Mouse (Mus musculus) hindbrain, postnatal 0 days (tissue): Measurements from ENCODE around the gene Slc30a4. TPM values are rescaled to one million over a fixed set of nuclear protein-coding genes. Genes with fewer than 3 reads are reported as not detected.
A peak's percentile ranks its signal among the peaks of the same experiment; 100 is the strongest.

Experiments
- ATAC-seq: fragments of 200-750 bp; cut with Nextera tagmentation; 2 replicates; pipeline ENCODE4 v1.8.0; 2017; ENCODE audit warnings: mild to moderate bottlenecking, moderate TSS enrichment, moderate library complexity
- DNase-seq: peaks from one replicate; pipeline ENCODE4 v3.0.0-alpha.2; 2015; ENCODE audit warnings: low spot score
- H3K27ac ChIP-seq: fragments of 300-500 bp; sonication (generic); 2 replicates; pipeline ENCODE4 v1.5.1; 2014; ENCODE audit warnings: mild to moderate bottlenecking
- H3K27me3 ChIP-seq: fragments of 300-500 bp; sonication (generic); 2 replicates; pipeline ENCODE4 v1.6.1; 2014; ENCODE audit warnings: low read length, mixed read lengths; ENCODE audit not compliant: insufficient read depth
- H3K36me3 ChIP-seq: fragments of 300-500 bp; sonication (generic); 2 replicates; pipeline ENCODE4 v1.6.1; 2014; ENCODE audit warnings: low read length, mixed read lengths; ENCODE audit not compliant: insufficient read depth
- H3K4me1 ChIP-seq: fragments of 300-500 bp; sonication (generic); 2 replicates; pipeline ENCODE4 v1.6.1; 2014; ENCODE audit warnings: antibody characterized with exemption, low read length, mixed read lengths; ENCODE audit not compliant: insufficient read depth
- H3K4me2 ChIP-seq: fragments of 300-500 bp; sonication (generic); 2 replicates; pipeline ENCODE4 v1.6.1; 2014; ENCODE audit warnings: low read depth, mild to moderate bottlenecking, low read length, moderate library complexity, mixed read lengths
- H3K4me3 ChIP-seq: fragments of 300-500 bp; sonication (generic); 2 replicates; pipeline ENCODE4 v1.5.1; 2014; ENCODE audit warnings: low read length
- H3K9ac ChIP-seq: fragments of 300-500 bp; sonication (generic); replicated peaks from 2 replicates; pipeline ENCODE4 v1.6.1; 2014; ENCODE audit warnings: mild to moderate bottlenecking, low read length, moderate library complexity, mixed read lengths
- H3K9me3 ChIP-seq: fragments of 300-500 bp; sonication (generic); 2 replicates; pipeline ENCODE4 v1.6.1; 2016; ENCODE audit warnings: low read length, mixed read lengths
- CTCF ChIP-seq: IDR thresholded peaks from 2 replicates; pipeline ENCODE4 v1.5.1; 2016; ENCODE audit warnings: antibody characterized with exemption, control low read depth, low read depth
- WGBS: fragments of 180-500 bp; shearing (Covaris S2); extraction: QIAGEN DNeasy Blood & Tissue Kit; methylation state at CpG from one replicate; pipeline ENCODE4 v1.1.7; 2014; 5-methylcytosine and 5-hydroxymethylcytosine counted together
- polyA plus RNA-seq: library from polyadenylated mRNA; unstranded; fragments of >200 nt; fragmentation: Nextera tagmentation; extraction: Ambion mirVana; gene quantifications from 2 replicates; pipeline ENCODE4 v1.2.1, GENCODE M21; 2015
- total RNA-seq: library from RNA; depleted of rRNA; stranded (reverse); fragments of >200 nt; gene quantifications from 2 replicates; pipeline ENCODE4 v1.2.3, GENCODE M21; 2014; rRNA removed

Gene Slc30a4
- total RNA-seq (32.0 and 37.6 TPM in 2 replicates), polyA plus RNA-seq (6.3 and 6.6 TPM in 2 replicates)

DNA sequence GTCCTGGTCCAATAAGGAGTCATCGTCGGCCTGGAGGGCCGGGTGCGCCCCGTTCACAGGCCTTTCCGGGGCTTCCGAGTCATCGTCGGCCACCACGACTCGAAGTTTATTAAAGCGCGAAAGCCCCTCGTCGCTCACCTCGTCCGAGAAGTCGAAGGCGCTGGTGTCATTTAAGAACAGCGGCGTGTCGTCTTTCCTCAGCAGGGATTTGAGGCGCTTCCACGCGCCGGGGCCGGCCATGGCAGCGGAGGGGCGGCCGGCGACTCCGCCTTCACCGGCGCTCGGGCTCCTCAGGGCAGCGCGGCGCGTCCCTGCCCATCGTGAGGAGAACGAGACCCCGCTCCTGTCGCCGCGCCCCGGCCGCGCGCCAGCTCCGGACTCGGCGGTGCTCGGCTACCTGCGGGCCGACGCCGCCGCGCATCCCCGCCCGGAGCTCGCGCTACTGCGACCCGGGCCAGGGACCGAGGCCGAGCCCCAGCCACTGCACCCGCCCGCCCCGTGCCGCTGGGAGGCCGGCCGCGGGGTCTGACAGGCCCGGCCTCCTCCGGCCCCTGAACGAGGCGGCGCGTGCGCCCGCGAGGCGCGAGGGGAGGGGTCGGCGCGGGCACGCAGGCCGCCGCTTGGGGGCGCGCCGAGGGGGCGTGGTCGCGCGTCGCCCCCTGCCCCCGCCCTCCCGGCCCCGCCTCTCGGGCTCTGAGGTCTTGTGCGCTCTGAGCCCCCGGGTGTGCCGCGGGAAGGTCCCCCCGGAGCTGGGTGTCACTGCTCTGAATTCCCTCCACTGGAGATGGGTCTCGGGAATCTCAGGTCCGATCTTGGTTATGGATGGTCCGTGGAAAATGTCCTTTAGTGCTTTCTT, at the start of gene Slc30a4:
TSS of gene Slc30a4 (minus strand) at position 483 of the 856 bp plus-strand sequence.
- no peak for TF ChIP-seq CTCF
- DNase-seq (peak; percentile 94), ATAC-seq (peak; percentile 98)
- Histone ChIP-seq H3K27me3 (no peaks in the 10 kb centered on the region), H3K9ac (peak within 1 kb of the TSS; percentile 83), H3K4me3 (peak within 1 kb of the TSS; percentile 81), H3K9me3 (no peaks in the 10 kb centered on the region), H3K36me3 (no peaks in the 10 kb centered on the region), H3K27ac (peak within 1 kb of the TSS; percentile 82), H3K4me1 (peaks cover 16% of the 10 kb centered on the region), H3K4me2 (peak within 1 kb of the TSS; percentile 95)
- under 1% methylated on average over 100 of the region's 111 CpGs for WGBS

DNA sequence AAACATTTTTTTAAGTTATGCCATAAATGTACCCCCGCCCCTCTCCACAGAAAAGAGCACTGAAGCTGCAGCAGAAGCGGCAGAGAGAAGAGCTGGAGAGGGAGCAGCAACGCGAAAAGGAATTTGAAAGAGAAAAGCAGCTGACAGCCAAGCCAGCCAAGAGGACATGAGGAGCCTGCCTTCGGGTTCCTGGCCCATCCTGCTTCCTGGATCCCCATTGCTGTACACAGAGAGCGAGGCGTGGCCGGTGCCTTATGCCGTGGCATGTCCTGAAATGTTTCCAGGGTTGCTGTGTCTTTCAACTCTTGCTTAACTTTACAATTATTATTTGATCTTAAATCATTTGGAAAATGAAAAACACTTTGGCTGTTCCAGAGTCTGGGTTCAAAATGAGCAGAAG, 44.0 kb upstream of the Slc30a4 start:
- DNase-seq (no peak), ATAC-seq (no peak)
- WGBS: 92% methylated on average over 9 of the region's 9 CpGs
- Histone ChIP-seq H3K4me1 (no peaks in the 10 kb centered on the region), H3K27me3 (no peaks in the 10 kb centered on the region), H3K9me3 (no peaks in the 10 kb centered on the region), H3K27ac (no peak overlapping the region), H3K9ac (no peak overlapping the region), H3K4me3 (no peak overlapping the region), H3K36me3 (peaks cover 24% of the 10 kb centered on the region; the same call in 1 of the 2 replicates), H3K4me2 (no peak overlapping the region)
- no peak for TF ChIP-seq CTCF

DNA sequence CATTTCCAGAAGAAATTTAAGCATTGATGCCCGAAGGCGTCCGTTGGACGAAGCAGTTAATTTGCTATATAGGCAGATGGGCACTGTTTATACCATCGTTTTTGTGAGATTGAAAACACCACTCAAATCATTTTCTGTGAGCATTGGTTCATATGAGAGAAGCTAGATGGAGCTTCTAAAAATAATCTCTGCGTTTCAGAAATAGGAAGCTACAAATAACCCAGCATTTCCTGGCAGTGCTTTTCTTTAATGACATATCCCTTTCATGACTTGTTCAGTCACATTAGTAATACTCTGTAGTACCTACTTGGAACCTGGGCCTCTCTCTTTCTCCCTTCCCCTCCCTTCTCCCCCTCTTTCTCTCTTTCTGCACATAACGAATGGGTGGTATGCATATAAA, 36.6 kb upstream of the Slc30a4 start:
- WGBS: 31% methylated on average over 7 of the region's 7 CpGs
- no peaks in the 10 kb centered on the region for H3K9me3 ChIP-seq
- H3K27ac ChIP-seq: peak overlapping the region; percentile 95
- H3K9ac ChIP-seq: peak overlapping the region; percentile 91
- H3K36me3 ChIP-seq: 0 out of 2 replicates have a peak, but pooled peaks cover 9% of the 10 kb centered on the region
- ATAC-seq: no peak
- TF ChIP-seq CTCF: no peak
- H3K4me3 ChIP-seq: peak overlapping the region; percentile 86
- peak overlapping the region; percentile 53 for H3K4me2 ChIP-seq
- no peak for DNase-seq
- H3K4me1 ChIP-seq: peaks cover 5% of the 10 kb centered on the region; the same call in 1 of the 2 replicates
- H3K27me3 ChIP-seq: peaks cover 7% of the 10 kb centered on the region; the same call in 1 of the 2 replicates

DNA sequence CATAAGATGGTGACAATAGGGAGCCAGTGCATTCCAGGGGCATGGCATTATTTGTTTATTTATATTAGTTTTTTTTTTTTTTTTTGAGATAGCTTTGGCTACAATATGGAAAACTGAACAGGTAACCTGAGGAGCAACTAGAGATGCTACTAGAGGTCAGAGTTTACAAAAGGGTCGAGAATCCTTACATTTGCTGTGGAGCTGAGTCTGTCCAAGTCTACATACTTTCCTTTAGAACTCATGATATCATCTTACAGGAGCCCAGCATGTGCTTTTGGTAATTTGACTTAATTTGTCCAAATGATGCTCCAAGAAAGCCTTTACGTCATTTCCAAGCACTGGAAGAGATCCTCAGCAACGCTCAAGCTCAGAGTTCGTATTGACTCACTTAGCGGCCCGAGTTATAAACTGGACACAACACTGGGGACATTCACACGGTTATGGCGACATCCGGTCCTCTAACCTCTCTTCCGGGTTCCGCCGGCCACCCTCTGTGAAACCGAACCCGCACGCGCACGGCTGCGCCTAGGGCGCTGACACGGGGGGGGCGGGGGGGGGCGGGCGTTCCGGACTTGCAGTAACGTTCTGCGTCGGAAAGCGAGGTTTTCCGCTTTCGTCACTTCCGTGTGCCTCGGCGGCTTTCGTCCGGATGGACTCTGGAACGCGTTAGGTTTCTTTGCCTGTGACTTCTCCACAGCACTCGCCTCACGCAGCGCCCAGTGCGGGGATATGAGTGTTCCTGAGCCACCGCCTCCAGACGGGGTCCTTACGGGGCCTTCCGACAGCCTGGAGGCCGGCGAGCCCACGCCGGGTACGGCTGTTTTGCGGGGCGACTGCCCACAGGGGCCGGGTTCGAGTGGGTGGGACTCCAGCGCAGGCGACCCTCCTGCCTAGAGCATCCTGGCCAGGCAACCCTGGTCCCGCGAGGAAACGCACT, 35.7 kb upstream of the Slc30a4 start, which contains the start of gene Bloc1s6:
TSS of gene Bloc1s6 (plus strand) at position 610 of the 937 bp plus-strand sequence.
- Histone ChIP-seq H3K36me3 (0 out of 2 replicates have a peak, but pooled peaks cover 7% of the 10 kb centered on the region), H3K4me3 (peak within 1 kb of the TSS; percentile 86), H3K4me1 (peaks cover 5% of the 10 kb centered on the region; the same call in 1 of the 2 replicates), H3K27me3 (peaks cover 7% of the 10 kb centered on the region; the same call in 1 of the 2 replicates), H3K9ac (peak within 1 kb of the TSS; percentile 91), H3K4me2 (peak within 1 kb of the TSS; percentile 53), H3K27ac (peak within 1 kb of the TSS; percentile 95), H3K9me3 (no peaks in the 10 kb centered on the region)
- ATAC-seq: peak; percentile 97
- WGBS: under 1% methylated on average over 53 of the region's 59 CpGs
- no peak for TF ChIP-seq CTCF
- peak; percentile 98 for DNase-seq

DNA sequence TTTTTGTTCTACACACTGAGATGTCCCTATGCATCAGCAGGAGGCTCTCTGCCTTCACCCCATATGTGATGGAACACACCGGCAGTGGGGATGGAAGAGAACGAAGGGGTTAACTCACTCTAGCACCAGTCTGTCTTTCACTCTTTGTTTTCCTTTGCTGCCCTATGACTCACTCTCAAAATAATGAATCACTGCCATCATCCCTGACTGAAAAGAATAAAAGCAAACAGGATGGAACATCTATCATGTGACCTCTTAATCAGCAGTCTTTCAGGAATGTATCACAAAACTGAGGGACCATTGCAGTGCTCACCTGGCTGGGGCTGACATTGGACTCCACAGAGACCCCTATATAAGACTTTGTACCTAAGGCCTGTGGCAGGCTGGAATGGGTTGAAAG, 29.0 kb upstream of the Slc30a4 start:
- ATAC-seq: no peak
- DNase-seq: no peak
- H3K4me1 ChIP-seq: no peaks in the 10 kb centered on the region
- no peak overlapping the region for H3K9ac ChIP-seq
- H3K27ac ChIP-seq: no peak overlapping the region
- H3K36me3 ChIP-seq: no peaks in the 10 kb centered on the region
- H3K9me3 ChIP-seq: no peaks in the 10 kb centered on the region
- peaks cover 7% of the 10 kb centered on the region; the same call in 1 of the 2 replicates for H3K27me3 ChIP-seq
- H3K4me3 ChIP-seq: no peak overlapping the region
- no peak overlapping the region for H3K4me2 ChIP-seq
- no peak for TF ChIP-seq CTCF
- 36% methylated on average over 2 of the region's 2 CpGs for WGBS

DNA sequence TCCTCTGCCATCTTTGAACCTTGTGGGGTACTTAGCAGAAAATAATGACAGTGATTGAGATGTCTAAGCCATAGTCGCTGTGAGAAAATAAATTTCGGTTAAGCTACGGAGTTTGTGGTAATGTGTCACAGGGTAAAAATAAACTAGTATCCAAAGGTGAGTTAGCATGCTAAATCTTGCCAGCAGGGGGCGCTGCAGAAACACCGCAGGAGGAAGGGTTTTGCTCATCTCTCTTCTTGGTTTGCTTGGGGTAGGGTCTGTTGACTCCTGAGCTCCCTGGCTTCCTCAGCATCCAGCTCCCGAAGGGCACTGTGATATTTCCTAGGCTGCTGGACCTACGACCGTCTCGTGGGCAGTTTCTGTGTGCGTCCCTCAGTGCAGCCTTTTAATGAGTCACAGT, 23.1 kb upstream of the Slc30a4 start:
- peak; percentile 60 for TF ChIP-seq CTCF
- Histone ChIP-seq H3K27me3 (no peaks in the 10 kb centered on the region), H3K36me3 (no peaks in the 10 kb centered on the region), H3K27ac (no peak overlapping the region), H3K4me2 (no peak overlapping the region), H3K4me3 (no peak overlapping the region), H3K9ac (no peak overlapping the region), H3K4me1 (no peaks in the 10 kb centered on the region), H3K9me3 (no peaks in the 10 kb centered on the region)
- no peak for ATAC-seq
- peak; percentile 15 for DNase-seq
- WGBS: 60% methylated on average over 10 of the region's 10 CpGs
